Mouse (Mus musculus) CH12.LX (cell line): ENCODE measurements around the gene Acss1. TPM values are rescaled to one million over a fixed set of nuclear protein-coding genes. Genes with fewer than 3 reads are reported as not detected.

Experiments
- DNase-seq: peaks from one replicate; pipeline ENCODE4 v3.0.0-alpha.2; 2013; ENCODE audit errors: extremely low read depth
- H3K27ac ChIP-seq: 2 replicates; pipeline ENCODE4 v1.5.1; 2012; ENCODE audit warnings: low read depth, mild to moderate bottlenecking, control low read depth, moderate library complexity; ENCODE audit not compliant: insufficient read depth
- H3K27me3 ChIP-seq: replicated peaks from 2 replicates; pipeline ENCODE3; 2012; ENCODE audit warnings: inconsistent platforms
- H3K36me3 ChIP-seq, 2 experiments: replicated peaks in 1 of 2; 2 replicates each; pipeline versions ENCODE3 to v1.6.1; 2012; ENCODE audit warnings: inconsistent platforms in 1 of 2, low read length in 1 of 2, mild to moderate bottlenecking in 1 of 2, mixed read lengths in 1 of 2, moderate library complexity in 1 of 2; ENCODE audit not compliant: control insufficient read depth in 1 of 2, insufficient read depth in 1 of 2
- H3K4me1 ChIP-seq, 2 experiments: 2 replicates each; pipeline ENCODE4 v1.6.1; 2012; ENCODE audit warnings: inconsistent platforms in 1 of 2, moderate library complexity in 1 of 2; ENCODE audit not compliant: insufficient read depth in 2 of 2, control insufficient read depth in 1 of 2
- H3K4me2 ChIP-seq: 2 replicates; pipeline ENCODE4 v1.6.1; 2012; ENCODE audit warnings: low read depth, mild to moderate bottlenecking, control low read depth; ENCODE audit not compliant: poor library complexity, insufficient read depth, severe bottlenecking
- H3K4me3 ChIP-seq, 3 experiments: fragments of 150-350 bp in 1 of 3; sonication (generic) in 1 of 3; replicated peaks in 1 of 3; 2 replicates each; pipeline versions ENCODE3 to v1.5.1; 2011 to 2012; ENCODE audit warnings: low read depth in 2 of 3, low read length in 2 of 3, mild to moderate bottlenecking in 2 of 3, moderate library complexity in 2 of 3, control low read depth in 1 of 3, improper control_type of control experiment in 1 of 3, inconsistent platforms in 1 of 3, mixed read lengths in 1 of 3; ENCODE audit not compliant: poor library complexity in 1 of 3
- H3K79me2 ChIP-seq: replicated peaks from 2 replicates; pipeline ENCODE4 v1.6.1; 2012; ENCODE audit warnings: mild to moderate bottlenecking, moderate library complexity; ENCODE audit not compliant: control insufficient read depth, poor library complexity, insufficient read depth, severe bottlenecking; ENCODE audit errors: extremely low read depth
- H3K9ac ChIP-seq: 2 replicates; pipeline ENCODE4 v1.6.1; 2012; ENCODE audit warnings: low read depth, mild to moderate bottlenecking, control low read depth, moderate library complexity; ENCODE audit not compliant: insufficient read depth
- H3K9me3 ChIP-seq: replicated peaks from 2 replicates; pipeline ENCODE3; 2012; ENCODE audit warnings: low read length, inconsistent platforms, mixed read lengths
- CHD2 ChIP-seq: IDR thresholded peaks from 2 replicates; pipeline ENCODE4 v1.6.1; 2011; ENCODE audit warnings: low read length, improper control_type of control experiment
- E2F4 ChIP-seq: IDR thresholded peaks from 2 replicates; pipeline ENCODE4 v1.6.1; 2011; ENCODE audit warnings: low read depth, low read length, improper control_type of control experiment; ENCODE audit not compliant: insufficient replicate concordance
- EP300 ChIP-seq: IDR thresholded peaks from 2 replicates; pipeline ENCODE4 v1.6.1; 2011; ENCODE audit warnings: low read length, improper control_type of control experiment
- GABPA ChIP-seq: IDR thresholded peaks from 2 replicates; pipeline ENCODE4 v1.6.1; 2012; ENCODE audit warnings: low read depth, low read length, improper control_type of control experiment, inconsistent platforms; ENCODE audit not compliant: insufficient replicate concordance
- KAT2A ChIP-seq: IDR thresholded peaks from 2 replicates; pipeline ENCODE4 v1.6.1; 2012; ENCODE audit warnings: low read length, improper control_type of control experiment, inconsistent platforms; ENCODE audit not compliant: insufficient replicate concordance
- MAFK ChIP-seq: IDR thresholded peaks from 2 replicates; pipeline ENCODE4 v1.6.1; 2011; ENCODE audit warnings: low read length, improper control_type of control experiment; ENCODE audit not compliant: insufficient replicate concordance
- MAX ChIP-seq: IDR thresholded peaks from 2 replicates; pipeline ENCODE4 v1.6.1; 2011; ENCODE audit warnings: low read length, improper control_type of control experiment
- MEF2A ChIP-seq: IDR thresholded peaks from 2 replicates; pipeline ENCODE4 v1.6.1; 2014; ENCODE audit warnings: low read depth, mild to moderate bottlenecking, inconsistent platforms, low read length, improper control_type of control experiment, borderline replicate concordance
- MYC ChIP-seq: IDR thresholded peaks from 2 replicates; pipeline ENCODE4 v1.6.1; 2011; ENCODE audit warnings: low read depth, mild to moderate bottlenecking, improper control_type of control experiment, low read length
- PAX5 ChIP-seq: IDR thresholded peaks from 2 replicates; pipeline ENCODE4 v1.6.1; 2012; ENCODE audit warnings: low read length, inconsistent platforms, mixed read lengths
- POLR2A ChIP-seq: IDR thresholded peaks from 2 replicates; pipeline ENCODE4 v1.6.1; 2011; ENCODE audit warnings: low read depth, mild to moderate bottlenecking, improper control_type of control experiment, low read length
- RCOR1 ChIP-seq: conservative IDR thresholded peaks from 2 replicates; pipeline ENCODE4 v1.6.1; 2012; ENCODE audit warnings: low read depth, mild to moderate bottlenecking, inconsistent platforms, low read length, improper control_type of control experiment
- SMC3 ChIP-seq: IDR thresholded peaks from 2 replicates; pipeline ENCODE4 v1.6.1; 2011; ENCODE audit warnings: low read depth, low read length, improper control_type of control experiment
- TBP ChIP-seq: conservative IDR thresholded peaks from 2 replicates; pipeline ENCODE4 v1.6.1; 2011; ENCODE audit warnings: low read depth, low read length, improper control_type of control experiment
- TCF12 ChIP-seq: IDR thresholded peaks from 2 replicates; pipeline ENCODE4 v1.6.1; 2014; ENCODE audit warnings: low read depth, mild to moderate bottlenecking, inconsistent platforms, low read length, improper control_type of control experiment
- UBTF ChIP-seq: IDR thresholded peaks from 2 replicates; pipeline ENCODE4 v1.6.1; 2012; ENCODE audit warnings: low read depth, mild to moderate bottlenecking, inconsistent platforms, low read length, improper control_type of control experiment, moderate library complexity
- USF1 ChIP-seq: IDR thresholded peaks from 2 replicates; pipeline ENCODE4 v1.6.1; 2014; ENCODE audit warnings: low read depth, mild to moderate bottlenecking, inconsistent platforms, low read length, improper control_type of control experiment
- ZMIZ1 ChIP-seq: IDR thresholded peaks from 2 replicates; pipeline ENCODE4 v1.6.1; 2012; ENCODE audit warnings: low read depth, mild to moderate bottlenecking, inconsistent platforms, low read length, improper control_type of control experiment
- ZNF384 ChIP-seq: IDR thresholded peaks from 2 replicates; pipeline ENCODE4 v1.6.1; 2012; ENCODE audit warnings: low read depth, low read length, improper control_type of control experiment, inconsistent platforms
- dilution Hi-C: fragments of 300-500 bp; cut with MboI; formaldehyde crosslinking; loops from 2 replicates; pipeline ENCODE4 v1.14.3; 2020; ENCODE audit warnings: low sequenced_read_pairs; ENCODE audit not compliant: extremely low pct_unique_long_range_greater_than_20kb, extremely low pct_ligation_motif_present
- in situ Hi-C: fragments of 300-500 bp; cut with MboI; formaldehyde crosslinking; loops from 3 replicates; pipeline ENCODE4 v1.14.3; 2019; ENCODE audit warnings: low sequenced_read_pairs, low pct_ligation_motif_present, low pct_unique_long_range_greater_than_20kb, mixed read lengths
- polyA plus RNA-seq: library from polyadenylated mRNA; unstranded; fragments of >175 nt; gene quantifications from 2 replicates; pipeline ENCODE4 v1.2.1, GENCODE M21; 2012; ENCODE audit warnings: low read depth; ENCODE audit not compliant: insufficient read length
- total RNA-seq, 2 experiments: library from RNA; depleted of rRNA; stranded (reverse); fragments of 300-350 nt in 1 of 2; fragments of >200 nt in 1 of 2; gene quantifications; 2 replicates each; pipeline ENCODE4 v1.2.3; 2012 to 2014

Acss1 gene
- total and polyA plus RNA-seq, 3 experiments = 0.39 to 1.7 (median 0.76) TPM

GRCm38 (mm10) chr2:150669454-150670045 lies 1.2 kb upstream of the Acss1 start:
- Histone ChIP-seq H3K9me3 (peaks cover 3% of the 10 kb centered on the region), H3K79me2 (no peaks in the 10 kb centered on the region), H3K36me3 (no peaks in the 10 kb centered on the region), H3K27ac (no peak overlapping the region), H3K4me1 (peaks cover 15 to 94% of the 10 kb centered on the region in 2 experiments), H3K27me3 (no peaks in the 10 kb centered on the region), H3K4me2 (no peak overlapping the region), H3K9ac (no peak overlapping the region), H3K4me3 (no peak overlapping the region)
- TF ChIP-seq TBP = no peak
- TF ChIP-seq EP300 = no peak
- no peak for TF ChIP-seq POLR2A
- no peak for TF ChIP-seq MEF2A
- no peak for TF ChIP-seq MAX
- TF ChIP-seq KAT2A = no peak
- no peak for TF ChIP-seq UBTF
- TF ChIP-seq PAX5 = no peak
- TF ChIP-seq ZMIZ1 = no peak
- no peak for TF ChIP-seq RCOR1
- TF ChIP-seq TCF12 = no peak
- no peak for TF ChIP-seq MYC
- no peak for TF ChIP-seq SMC3
- TF ChIP-seq MAFK = no peak
- TF ChIP-seq CHD2 = no peak
- no peak for TF ChIP-seq ZNF384
- no peak for TF ChIP-seq USF1
- in situ Hi-C loops (loop anchor here (5.0 kb wide), 3 partner anchors 62 to 102 kb away; partner anchors contain the start of genes Apmap and Entpd6), dilution Hi-C loops (no loop called here)
- no peak for DNase-seq

GRCm38 (mm10) chr2:150668956-150669355 lies 656 bp upstream of the Acss1 start:
- DNase-seq = no peak
- Histone ChIP-seq H3K4me1 (peaks cover 11 to 93% of the 10 kb centered on the region in 2 experiments), H3K9ac (no peak overlapping the region), H3K4me2 (no peak overlapping the region), H3K4me3 (no peak overlapping the region), H3K79me2 (no peaks in the 10 kb centered on the region), H3K27me3 (no peaks in the 10 kb centered on the region), H3K36me3 (no peaks in the 10 kb centered on the region), H3K9me3 (peaks cover 3% of the 10 kb centered on the region), H3K27ac (no peak overlapping the region)
- no peak for TF ChIP-seq GABPA
- TF ChIP-seq E2F4 = no peak
- dilution Hi-C loops (no loop called here), in situ Hi-C loops (no loop called here)
